Mouse (Mus musculus) spleen, postnatal 36 days (tissue): ENCODE results near the gene Gprc5c.
"Not testable (repeated sequence)": the region's sequence is repeated elsewhere in the genome, so short reads cannot be mapped to it uniquely, and the experiment has no call there.

Source experiments
- DNase-seq, 2 experiments: peaks; one replicate each; pipeline ENCODE4 v3.0.0; 2022; ENCODE audit warnings: low spot score in 2 of 2, mixed read lengths in 1 of 2

Gene Gprc5c

DNA sequence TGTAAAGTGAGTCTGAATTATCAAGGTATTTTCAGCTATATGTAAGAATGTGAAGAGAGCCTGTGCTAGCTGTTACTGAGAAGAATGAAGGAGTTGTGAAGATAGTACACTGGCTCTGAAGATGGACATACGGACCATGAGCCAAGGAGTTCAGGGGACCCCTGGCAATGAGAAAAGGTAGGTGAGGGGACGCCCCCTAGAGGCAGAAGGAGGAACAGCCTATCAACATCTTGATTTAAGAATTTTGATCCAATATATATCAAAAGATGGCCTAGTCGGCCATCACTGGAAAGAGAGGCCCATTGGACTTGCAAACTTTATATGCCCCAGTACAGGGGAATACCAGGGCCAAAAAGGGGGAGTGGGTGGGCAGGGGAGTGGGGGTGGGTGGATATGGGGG is 58.6 kb downstream of the Gprc5c start:
- not testable (repeated sequence) for DNase-seq

GRCm38 (mm10) chr11:114912847-114913246 is 61.9 kb downstream of the Gprc5c start:
- peak; percentile 53 to 58 for DNase-seq

DNA sequence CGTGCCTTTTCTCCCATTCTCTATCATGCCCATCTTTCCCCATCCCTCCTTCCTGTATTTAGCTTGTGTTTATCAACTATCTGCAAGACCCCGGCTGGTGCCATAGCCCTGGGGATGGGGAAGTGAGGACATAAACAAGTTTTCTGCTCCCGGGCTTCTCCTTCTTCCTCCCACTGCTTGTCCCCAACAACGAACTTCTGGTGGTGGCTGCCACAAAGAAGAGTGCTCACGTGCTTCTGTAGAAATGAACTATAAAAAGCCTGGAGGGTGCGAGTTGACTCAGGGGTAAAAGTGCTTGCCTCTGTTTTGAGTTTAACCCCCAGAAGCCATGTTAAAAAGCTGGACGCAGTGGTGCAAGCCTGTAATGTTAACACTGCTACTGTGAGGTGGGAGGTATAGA is 64.0 kb downstream of the Gprc5c start:
- DNase-seq, result peak in 1 of 2 experiments; percentile 21

DNA sequence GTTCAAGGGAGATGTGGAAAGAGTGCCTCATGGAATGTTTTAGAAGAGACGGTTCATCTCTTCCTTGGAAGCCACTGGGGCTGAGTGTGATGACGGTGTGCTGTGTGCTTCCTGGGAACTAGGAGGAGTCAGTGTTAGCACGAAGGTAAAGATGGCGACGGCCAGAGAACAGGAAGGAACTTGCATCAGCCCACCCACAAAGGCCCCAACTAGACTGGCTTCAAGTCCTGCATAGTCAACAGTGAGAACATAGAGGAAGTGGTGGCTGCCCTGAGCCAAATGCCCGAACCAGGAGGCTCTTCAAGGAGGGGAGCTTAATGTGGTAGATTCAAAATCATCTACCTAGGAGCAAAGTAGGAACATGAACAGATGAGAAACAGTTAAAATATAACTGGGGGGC is 66.2 kb downstream of the Gprc5c start:
- DNase-seq, result peak in 1 of 2 experiments; percentile 29
